Mouse (Mus musculus): ENCODE data around the gene Trem1.

DNA sequence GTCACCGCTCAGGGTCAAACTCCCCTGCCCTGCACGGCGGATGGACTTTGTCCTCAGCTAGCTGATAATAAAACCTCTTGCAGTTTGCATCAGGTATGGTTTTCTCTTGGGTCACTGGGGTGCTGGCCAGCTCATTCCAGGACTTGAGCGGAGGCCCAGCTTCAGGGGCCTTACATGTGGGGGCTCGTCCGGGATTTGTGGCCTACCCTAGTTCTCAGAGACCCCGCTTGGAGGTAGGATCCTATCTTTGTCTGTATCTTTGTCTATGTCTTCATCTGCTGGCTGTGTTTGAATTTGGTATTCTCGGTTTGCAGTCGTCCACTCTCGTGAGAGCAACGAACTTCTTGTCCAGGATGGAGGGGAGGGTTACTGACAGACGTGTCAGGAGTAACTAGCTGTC is 29.5 kb upstream of the Trem1 start:
- TF ChIP-seq EP300 (IDR thresholded peaks at IDR 0.05; ENCODE audit: low read depth) (no peak), CTCF (IDR thresholded peaks at IDR 0.05; ENCODE audit: low read depth) (no peak)
